Mouse (Mus musculus) neural tube, embryonic 10.5 days (tissue): ENCODE data around the gene Slc38a11.

Source experiments
- DNase-seq: peaks from one replicate; pipeline ENCODE4 v3.0.0-alpha.2; 2017; ENCODE audit warnings: low spot score; ENCODE audit errors: extremely low spot score

Slc38a11 gene

GRCm38 (mm10) chr2:65363828-65364497 is at the start of gene Slc38a11:
Slc38a11 (minus strand) TSS chr2:65364034.
- DNase-seq: peak; percentile 51

DNA sequence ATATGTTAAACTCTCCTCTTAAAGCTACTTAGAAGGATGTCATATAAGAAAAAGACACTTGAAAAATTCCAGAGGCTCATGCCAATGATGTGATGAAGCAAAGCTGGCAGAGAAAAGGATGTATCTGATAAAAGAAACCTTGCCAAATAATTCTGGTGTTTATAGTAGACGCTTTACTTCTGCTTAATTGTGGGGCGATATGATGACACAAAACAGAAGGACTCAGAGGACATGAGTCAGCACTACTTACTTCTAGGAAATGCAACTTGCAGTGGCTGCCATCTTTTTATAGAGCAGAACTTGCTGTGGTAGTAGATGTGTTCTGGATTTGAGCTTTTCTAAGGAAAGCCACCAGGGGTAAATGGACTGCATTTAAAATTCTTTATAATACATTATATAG is 43.3 kb upstream of the Slc38a11 start:
- no peak for DNase-seq

DNA sequence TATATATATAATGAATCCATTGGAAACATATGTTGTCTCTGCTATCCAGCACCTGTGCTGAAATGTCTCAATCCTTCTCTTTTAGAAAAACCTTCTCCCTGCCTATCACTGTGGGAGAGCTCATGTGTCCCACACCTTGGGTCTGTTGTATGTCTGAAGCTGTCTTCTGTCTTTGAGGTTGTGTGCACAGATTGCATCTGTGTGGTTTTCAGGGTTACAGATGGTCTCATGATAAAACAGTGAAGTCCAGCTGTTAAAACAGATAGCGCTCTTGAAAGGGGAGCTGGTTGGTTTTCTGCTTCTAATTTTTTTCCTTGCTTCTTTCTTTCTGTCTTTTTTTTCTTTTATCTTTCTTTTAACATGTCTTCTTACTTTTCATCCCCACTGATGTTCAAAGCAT is 41.6 kb upstream of the Slc38a11 start:
- no peak for DNase-seq

GRCm38 (mm10) chr2:65402001-65402400 is 38.2 kb upstream of the Slc38a11 start:
- DNase-seq: no peak

- DNase-seq: no peak
Measured at GRCm38 (mm10) chr2:65399938-65400337, 36.1 kb upstream of the Slc38a11 start.

GRCm38 (mm10) chr2:65396128-65396527 is 32.3 kb upstream of the Slc38a11 start:
- no peak for DNase-seq

DNA sequence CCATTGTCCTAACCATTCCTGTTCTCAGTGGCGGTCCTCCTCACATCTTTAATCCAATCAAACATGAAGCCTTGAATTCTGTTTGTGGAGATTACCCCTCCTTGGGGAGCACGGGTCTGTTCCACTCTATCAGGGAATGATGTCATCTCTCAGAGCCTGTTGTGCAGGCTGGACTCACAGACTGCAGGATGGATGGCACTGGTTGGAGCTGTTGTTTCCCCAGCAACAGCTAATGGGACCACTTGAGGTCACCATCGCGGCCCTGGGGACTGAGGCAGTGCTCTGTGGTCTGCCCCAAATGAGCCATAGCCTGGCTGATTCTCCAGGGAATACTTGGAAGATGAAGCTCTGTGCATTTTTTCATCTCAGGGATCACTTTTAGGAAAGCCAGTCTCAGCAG is 29.2 kb upstream of the Slc38a11 start:
- no peak for DNase-seq

DNA sequence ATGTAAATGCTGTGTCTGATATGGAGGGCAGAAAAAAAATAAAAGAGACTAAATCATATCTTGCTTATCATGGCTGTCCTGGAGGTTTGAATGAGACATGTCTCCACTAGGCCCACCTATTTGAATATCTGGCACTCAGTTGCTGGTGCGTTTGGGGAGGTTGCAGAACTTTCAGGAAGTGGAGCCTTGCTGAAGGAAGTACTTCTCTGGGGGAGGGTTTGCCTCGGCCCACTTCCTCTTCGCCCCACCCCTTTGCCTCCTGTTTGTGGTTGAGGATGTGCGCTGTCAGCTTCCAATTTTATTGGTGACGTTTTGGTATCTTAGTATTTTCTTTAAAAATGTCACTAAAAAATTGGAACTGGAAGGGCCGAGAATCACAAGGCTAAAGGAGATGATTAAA is 27.5 kb upstream of the Slc38a11 start:
- DNase-seq: no peak

GRCm38 (mm10) chr2:65384815-65385214 is 21.0 kb upstream of the Slc38a11 start:
- no peak for DNase-seq

- no peak for DNase-seq
Measured at GRCm38 (mm10) chr2:65382485-65382884, 18.7 kb upstream of the Slc38a11 start.

GRCm38 (mm10) chr2:65378425-65378824 is 14.6 kb upstream of the Slc38a11 start:
- no peak for DNase-seq

- DNase-seq: no peak
Measured at GRCm38 (mm10) chr2:65374410-65374809, 10.6 kb upstream of the Slc38a11 start.

- no peak for DNase-seq
Measured at GRCm38 (mm10) chr2:65373076-65373475, 9.2 kb upstream of the Slc38a11 start.

DNA sequence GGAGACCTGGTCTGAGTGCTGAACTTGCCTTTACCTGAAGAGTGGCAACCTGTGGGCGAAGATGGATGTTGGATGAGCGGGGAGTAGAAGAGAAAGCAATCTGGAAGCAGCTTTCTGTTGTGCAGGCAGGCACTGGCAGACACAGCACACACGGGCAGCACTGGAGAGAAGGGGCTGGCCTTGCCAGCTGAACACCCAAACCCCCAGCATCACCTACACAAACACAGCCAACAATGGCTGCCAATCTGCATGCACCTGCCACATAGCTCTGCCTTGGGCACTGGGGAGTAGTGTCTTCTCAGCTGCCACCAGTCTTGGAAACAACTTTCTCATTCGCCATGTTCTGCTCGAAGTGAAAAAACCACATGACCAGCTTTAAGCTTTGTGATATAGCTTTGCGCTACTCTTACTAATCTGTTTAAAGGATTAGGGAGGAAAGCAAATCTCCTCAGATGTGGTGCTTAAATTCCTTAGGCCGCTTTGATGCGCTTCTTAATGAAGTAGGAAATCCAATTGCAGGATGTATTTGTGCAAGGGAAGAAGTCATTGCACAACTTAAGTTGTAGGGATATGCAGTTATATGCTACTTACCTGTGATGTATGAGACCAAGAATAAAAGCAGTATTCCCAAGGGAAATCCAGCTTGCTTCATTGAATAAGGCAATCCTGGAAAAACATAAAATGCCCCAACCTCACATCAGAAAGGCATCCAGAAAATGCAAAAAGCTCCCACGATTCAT is 2.9 kb downstream of the Slc38a11 start:
- DNase-seq: no peak

DNA sequence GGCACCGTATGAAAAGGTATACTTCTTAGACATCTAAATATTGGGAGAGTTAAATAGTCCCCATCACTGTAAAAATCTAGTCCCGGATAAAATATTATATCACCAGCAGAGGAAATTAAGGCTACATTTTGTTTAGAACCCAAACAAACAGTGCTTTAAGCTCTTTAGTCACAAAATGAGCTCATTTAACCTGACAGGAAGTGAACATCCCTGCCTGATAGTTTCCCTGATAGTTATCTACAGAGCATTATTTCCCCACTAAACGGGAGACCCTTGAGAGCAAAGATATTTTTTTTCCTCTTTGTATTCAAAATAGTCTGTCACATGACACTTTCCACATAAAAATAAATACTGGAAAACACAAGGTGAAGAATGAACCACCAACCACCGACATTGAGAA is 16.5 kb downstream of the Slc38a11 start:
- DNase-seq: no peak

- no peak for DNase-seq
Measured at GRCm38 (mm10) chr2:65346915-65347314, 16.9 kb downstream of the Slc38a11 start.

GRCm38 (mm10) chr2:65346037-65346436 is 17.8 kb downstream of the Slc38a11 start:
- DNase-seq: no peak

DNA sequence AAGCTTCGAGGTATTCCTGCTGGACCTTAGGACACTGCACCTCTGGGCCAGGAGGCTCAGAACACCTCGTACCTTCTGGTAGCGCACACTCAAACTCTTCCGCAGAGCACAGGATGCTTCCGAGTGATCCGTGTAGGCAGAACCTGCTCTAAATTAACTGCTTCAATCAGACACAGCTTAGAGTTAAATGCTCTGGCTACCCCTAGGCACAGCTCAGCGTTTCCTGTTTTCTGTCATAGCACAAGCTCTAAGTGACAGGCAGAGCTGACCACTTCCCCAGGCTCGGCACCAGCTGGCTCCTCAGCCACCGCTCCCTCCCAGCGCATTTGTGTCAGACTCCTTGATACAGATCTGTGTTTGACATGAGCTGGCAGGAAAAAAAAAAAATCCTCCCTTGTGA is 21.8 kb downstream of the Slc38a11 start:
- DNase-seq: no peak

DNA sequence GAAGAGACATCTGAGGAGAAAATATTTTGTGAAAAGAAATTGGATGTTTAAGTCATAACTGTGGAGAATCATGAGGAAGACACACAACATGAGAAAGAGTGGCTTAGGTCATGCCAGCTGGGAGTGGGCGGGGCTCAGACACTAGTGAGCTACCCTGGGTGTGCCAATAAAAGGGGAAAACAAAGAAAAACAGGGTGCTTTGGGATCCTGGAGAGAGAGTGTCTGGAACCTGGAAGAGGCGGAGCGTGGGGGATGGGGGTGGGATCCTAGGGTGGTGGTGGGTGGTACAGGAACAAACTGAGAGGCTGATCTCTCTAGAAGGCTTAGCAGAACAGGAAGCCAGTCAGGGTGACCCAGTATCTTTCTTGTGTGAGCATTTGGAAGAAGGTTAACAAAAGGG is 23.0 kb downstream of the Slc38a11 start:
- DNase-seq: no peak

GRCm38 (mm10) chr2:65337378-65338140 is 26.3 kb downstream of the Slc38a11 start:
- peak; percentile 37 for DNase-seq

DNA sequence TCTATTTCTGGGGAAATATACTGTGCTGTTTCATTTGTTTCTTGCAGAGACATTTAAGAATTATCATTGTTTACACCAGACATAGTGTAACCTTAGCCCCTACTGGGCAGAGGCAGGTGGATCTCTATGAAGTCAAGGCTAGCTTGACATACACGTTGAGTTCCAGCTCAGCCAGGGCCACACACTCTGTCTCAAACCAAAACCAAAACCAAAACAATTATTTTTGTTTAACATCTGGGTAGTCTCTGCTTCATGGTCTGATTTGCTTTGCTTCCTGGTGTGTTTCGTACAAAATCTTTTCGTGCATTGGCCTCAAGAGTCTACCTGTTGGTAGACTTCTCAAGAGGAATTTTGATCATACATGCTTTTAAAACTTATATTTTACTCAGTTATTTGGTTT is 27.2 kb downstream of the Slc38a11 start:
- DNase-seq: no peak

- DNase-seq: no peak
Measured at GRCm38 (mm10) chr2:65334091-65334490, 29.7 kb downstream of the Slc38a11 start.
